Mouse (Mus musculus) pancreas, adult 10 weeks (tissue): ENCODE data around the gene Hbb-bh1. TPM values are rescaled to one million over a fixed set of nuclear protein-coding genes. Genes with fewer than 3 reads are reported as not detected.

Experiments
- polyA plus RNA-seq: library from polyadenylated mRNA; stranded (reverse); fragments of 350-450 nt; fragmentation: Illumina TruSeq; extraction: RNeasy Lipid Tissue Mini Kit (QIAGEN cat#74804); gene quantifications from one replicate; pipeline ENCODE4 v1.2.3, GENCODE M21; 2015; ENCODE audit warnings: low read depth, low replicate concordance; ENCODE audit not compliant: insufficient read depth

The Hbb-bh1 gene
- polyA plus RNA-seq = not detected

GRCm38 (mm10) chr7:103843034-103843433 lies at the start of gene Hbb-bh1:
Gene Hbb-bh1 (minus strand): TSS chr7:103843164.

GRCm38 (mm10) chr7:103886152-103886551 lies 43.2 kb upstream of the Hbb-bh1 start, which contains the start of gene Olfr66:
Gene Olfr66 (minus strand): TSS chr7:103886252.

GRCm38 (mm10) chr7:103853090-103853489 lies 10.1 kb upstream of the Hbb-bh1 start, which contains the start of gene Hbb-y:
Gene Hbb-y (minus strand): TSS chr7:103853216.

GRCm38 (mm10) chr7:103840268-103840667 lies 2.7 kb downstream of the Hbb-bh1 start, which contains the start of gene Hbb-bh2:
Gene Hbb-bh2 (minus strand): TSS chr7:103840520.

GRCm38 (mm10) chr7:103827808-103828207 lies 15.2 kb downstream of the Hbb-bh1 start, which contains the start of gene Hbb-bs:
Gene Hbb-bs (minus strand): TSS chr7:103828096.

GRCm38 (mm10) chr7:103813766-103814165 lies 29.2 kb downstream of the Hbb-bh1 start, which contains the start of gene Hbb-bt:
Gene Hbb-bt (minus strand): TSS chr7:103813996.

GRCm38 (mm10) chr7:103791721-103792120 lies 51.2 kb downstream of the Hbb-bh1 start, which contains the start of gene Olfr67:
Gene Olfr67 (minus strand): TSS chr7:103791821.

Other genes starting within 250 kb of the Hbb-bh1 start
- gene Olfr619, start 242.6 kb downstream of the Hbb-bh1 start, polyA plus RNA-seq = not detected
- gene Olfr620, start 230.6 kb downstream of the Hbb-bh1 start, polyA plus RNA-seq = not detected
- not detected for gene Olfr622, start 200.5 kb downstream of the Hbb-bh1 start, polyA plus RNA-seq
- not detected for gene Olfr623, start 179.5 kb downstream of the Hbb-bh1 start, polyA plus RNA-seq
- gene Olfr624, start 172.0 kb downstream of the Hbb-bh1 start, polyA plus RNA-seq = not detected
- not detected for gene Olfr625-ps1, start 160.4 kb downstream of the Hbb-bh1 start, polyA plus RNA-seq
- gene Olfr243, start 128.5 kb downstream of the Hbb-bh1 start, polyA plus RNA-seq = not detected
- not detected for gene Olfr628, start 112.8 kb downstream of the Hbb-bh1 start, polyA plus RNA-seq
- gene Olfr629, start 98.2 kb downstream of the Hbb-bh1 start, polyA plus RNA-seq = not detected
- not detected for gene Olfr630, start 85.8 kb downstream of the Hbb-bh1 start, polyA plus RNA-seq
- gene Olfr69, start 71.6 kb downstream of the Hbb-bh1 start, polyA plus RNA-seq = not detected
- not detected for gene Olfr68, start 63.5 kb downstream of the Hbb-bh1 start, polyA plus RNA-seq
- not detected for gene Olfr67, start 51.3 kb downstream of the Hbb-bh1 start, polyA plus RNA-seq
- 331 TPM for gene Hbb-bt, start 29.2 kb downstream of the Hbb-bh1 start, polyA plus RNA-seq
- gene Hbb-bs, start 15.1 kb downstream of the Hbb-bh1 start, polyA plus RNA-seq = 2,689 TPM
- not detected for gene Hbb-bh2, start 2.6 kb downstream of the Hbb-bh1 start, polyA plus RNA-seq
- not detected for gene Hbb-y, start 10.1 kb upstream of the Hbb-bh1 start, polyA plus RNA-seq
- not detected for gene Olfr66, start 43.1 kb upstream of the Hbb-bh1 start, polyA plus RNA-seq
- gene Olfr64, start 51.3 kb upstream of the Hbb-bh1 start, polyA plus RNA-seq = not detected
- gene Olfr65, start 60.3 kb upstream of the Hbb-bh1 start, polyA plus RNA-seq = not detected
- not detected for gene Olfr631, start 85.7 kb upstream of the Hbb-bh1 start, polyA plus RNA-seq
- gene Olfr632, start 91.2 kb upstream of the Hbb-bh1 start, polyA plus RNA-seq = not detected
- not detected for gene Olfr633, start 101.3 kb upstream of the Hbb-bh1 start, polyA plus RNA-seq
- not detected for gene Olfr635, start 128.0 kb upstream of the Hbb-bh1 start, polyA plus RNA-seq
- not detected for gene Olfr638, start 155.6 kb upstream of the Hbb-bh1 start, polyA plus RNA-seq
- not detected for gene Olfr639, start 174.1 kb upstream of the Hbb-bh1 start, polyA plus RNA-seq
- not detected for gene Olfr640, start 182.4 kb upstream of the Hbb-bh1 start, polyA plus RNA-seq
- not detected for gene Olfr641, start 192.3 kb upstream of the Hbb-bh1 start, polyA plus RNA-seq
- gene Olfr642, start 209.5 kb upstream of the Hbb-bh1 start, polyA plus RNA-seq = not detected
- not detected for gene 4930516K23Rik, start 218.3 kb upstream of the Hbb-bh1 start, polyA plus RNA-seq
- not detected for gene Olfr644, start 228.7 kb upstream of the Hbb-bh1 start, polyA plus RNA-seq
- gene Olfr645, start 242.3 kb upstream of the Hbb-bh1 start, polyA plus RNA-seq = not detected